Mouse (Mus musculus) thymus, postnatal 36 days (tissue): Measurements from ENCODE around the gene Gm45062.

Experiments
- DNase-seq, 2 experiments: peaks; one replicate each; pipeline ENCODE4 v3.0.0; 2022; ENCODE audit warnings: mixed read lengths in 2 of 2

Gm45062 gene

GRCm38 (mm10) chr6:8631986-8632632 lies 372.9 kb downstream of the Gm45062 start:
- DNase-seq, result no peak

- no peak for DNase-seq
Observed at GRCm38 (mm10) chr6:8632701-8633100, 373.5 kb downstream of the Gm45062 start.

- DNase-seq, result no peak
Observed at GRCm38 (mm10) chr6:8638122-8638521, 378.9 kb downstream of the Gm45062 start.

- no peak for DNase-seq
Observed at GRCm38 (mm10) chr6:8638899-8639298, 379.6 kb downstream of the Gm45062 start.

GRCm38 (mm10) chr6:8639526-8639925 lies 380.3 kb downstream of the Gm45062 start:
- DNase-seq, result no peak

GRCm38 (mm10) chr6:8640863-8641262 lies 381.6 kb downstream of the Gm45062 start:
- DNase-seq, result no peak

GRCm38 (mm10) chr6:8644703-8645102 lies 385.5 kb downstream of the Gm45062 start:
- DNase-seq, result no peak

- DNase-seq, result no peak
Observed at GRCm38 (mm10) chr6:8645708-8646107, 386.5 kb downstream of the Gm45062 start.
